Mouse (Mus musculus) C2C12 (cell line): ENCODE data around the gene Pithd1. TPM values are rescaled to one million over a fixed set of nuclear protein-coding genes. Genes with fewer than 3 reads are reported as not detected.
"Not testable (repeated sequence)": the region's sequence is repeated elsewhere in the genome, so short reads cannot be mapped to it uniquely, and the experiment has no call there.

Experiments used
- H3K27me3 ChIP-seq: one replicate; pipeline ENCODE4 v1.6.1; 2011; ENCODE audit not compliant: control insufficient read depth, insufficient read depth, insufficient read length
- H3K36me3 ChIP-seq: one replicate; pipeline ENCODE4 v1.6.1; 2011; ENCODE audit not compliant: control insufficient read depth, insufficient read depth
- H3K4me3 ChIP-seq: one replicate; pipeline ENCODE4 v1.5.1; 2011; ENCODE audit warnings: mild to moderate bottlenecking, control low read depth; ENCODE audit not compliant: poor library complexity, insufficient read depth, severe bottlenecking
- H3K79me2 ChIP-seq: one replicate; pipeline ENCODE4 v1.6.1; 2011; ENCODE audit not compliant: control insufficient read depth, insufficient read depth
- H3K79me3 ChIP-seq: one replicate; pipeline ENCODE4 v1.6.1; 2011; ENCODE audit warnings: low read depth, control low read depth
- H3ac ChIP-seq: one replicate; pipeline ENCODE3; 2011; ENCODE audit warnings: low read depth; ENCODE audit not compliant: control insufficient read depth, insufficient read length
- CEBPB ChIP-seq: IDR thresholded peaks from one replicate; pipeline ENCODE4 v1.6.1; 2011; ENCODE audit warnings: low read depth, mild to moderate bottlenecking, control low read depth, moderate library complexity
- CTCF ChIP-seq: IDR thresholded peaks from one replicate; pipeline ENCODE4 v1.5.1; 2011; ENCODE audit not compliant: control insufficient read depth, insufficient read depth, insufficient read length
- FOSL1 ChIP-seq: IDR thresholded peaks from one replicate; pipeline ENCODE4 v1.8.0; 2011; ENCODE audit warnings: mild to moderate bottlenecking, low read length; ENCODE audit not compliant: poor library complexity, insufficient read depth, severe bottlenecking
- MAX ChIP-seq: IDR thresholded peaks from one replicate; pipeline ENCODE4 v1.6.1; 2011; ENCODE audit warnings: mild to moderate bottlenecking, control low read depth
- MYOD1 ChIP-seq: IDR thresholded peaks from one replicate; pipeline ENCODE4 v1.6.1; 2011; ENCODE audit warnings: low read depth; ENCODE audit not compliant: control insufficient read depth, insufficient read length
- MYOG ChIP-seq: IDR thresholded peaks from one replicate; pipeline ENCODE4 v1.6.1; 2011; ENCODE audit not compliant: control insufficient read depth, insufficient read length; ENCODE audit errors: extremely low read depth
- USF1 ChIP-seq: IDR thresholded peaks from one replicate; pipeline ENCODE4 v1.6.1; 2011; ENCODE audit warnings: low read depth, mild to moderate bottlenecking, control low read depth, moderate library complexity
- polyA plus RNA-seq: library from polyadenylated mRNA; unstranded; fragments of >200 nt; fragmentation: generic; extraction: Trizol; gene quantifications from one replicate; pipeline ENCODE4 v1.2.1, GENCODE M21; 2012; ENCODE audit warnings: missing spikeins

Gene Pithd1
- polyA plus RNA-seq, 1 experiment = 45.1 TPM

- H3ac ChIP-seq = peak within 1 kb of the TSS; percentile 70
- no peaks in the 10 kb centered on the region for H3K36me3 ChIP-seq
- H3K27me3 ChIP-seq = no peaks in the 10 kb centered on the region
- H3K4me3 ChIP-seq = peak within 1 kb of the TSS; percentile 71
- peaks cover 1% of the 10 kb centered on the region for H3K79me3 ChIP-seq
- TF ChIP-seq CEBPB = no peak
- TF ChIP-seq CTCF = no peak
- peak; percentile 97 for TF ChIP-seq USF1
- no peak for TF ChIP-seq FOSL1
- H3K79me2 ChIP-seq = peaks cover 16% of the 10 kb centered on the region
Measured at GRCm38 (mm10) chr4:135946278-135946658, 40.8 kb downstream of the Pithd1 start, which contains the start of gene Hmgcl. Gene Hmgcl, plus strand, starts transcription at chr4:135946448.

- Histone ChIP-seq H3K4me3 (no peak overlapping the region), H3K79me2 (peaks cover 16% of the 10 kb centered on the region), H3ac (no peak overlapping the region), H3K36me3 (no peaks in the 10 kb centered on the region), H3K27me3 (no peaks in the 10 kb centered on the region), H3K79me3 (peaks cover 1% of the 10 kb centered on the region)
- TF ChIP-seq MAX (no peak), MYOG (no peak), CTCF (no peak), FOSL1 (no peak)
Measured at GRCm38 (mm10) chr4:135945706-135946105, 41.4 kb downstream of the Pithd1 start.

- Histone ChIP-seq H3K4me3 (no peak overlapping the region), H3K27me3 (no peaks in the 10 kb centered on the region), H3K79me3 (peaks cover 1% of the 10 kb centered on the region), H3K79me2 (peaks cover 16% of the 10 kb centered on the region), H3K36me3 (no peaks in the 10 kb centered on the region), H3ac (no peak overlapping the region)
- TF ChIP-seq CTCF (no peak), MAX (no peak), FOSL1 (no peak), MYOG (no peak), MYOD1 (no peak), CEBPB (no peak), USF1 (no peak)
Measured at GRCm38 (mm10) chr4:135943389-135943788, 43.7 kb downstream of the Pithd1 start.

- no peak overlapping the region for H3K4me3 ChIP-seq
- no peaks in the 10 kb centered on the region for H3K27me3 ChIP-seq
- peaks cover 8% of the 10 kb centered on the region for H3K79me2 ChIP-seq
- TF ChIP-seq CTCF (no peak), FOSL1 (no peak), CEBPB (no peak), MAX (no peak), MYOD1 (no peak), MYOG (no peak)
- no peak overlapping the region for H3ac ChIP-seq
- H3K79me3 ChIP-seq = peaks cover 1% of the 10 kb centered on the region
- H3K36me3 ChIP-seq = no peaks in the 10 kb centered on the region
Measured at GRCm38 (mm10) chr4:135942193-135942592, 44.9 kb downstream of the Pithd1 start.

GRCm38 (mm10) chr4:135941026-135941425 is 46.0 kb downstream of the Pithd1 start:
- not testable (repeated sequence) for H3K79me2 ChIP-seq, H3K27me3 ChIP-seq, H3K79me3 ChIP-seq, H3K4me3 ChIP-seq, H3ac ChIP-seq, H3K36me3 ChIP-seq

GRCm38 (mm10) chr4:135938858-135939257 is 48.2 kb downstream of the Pithd1 start:
- TF ChIP-seq USF1 (no peak), FOSL1 (no peak), MYOD1 (no peak), CTCF (no peak), CEBPB (no peak)
- no peak overlapping the region for H3K4me3 ChIP-seq
- no peak overlapping the region for H3ac ChIP-seq
- no peaks in the 10 kb centered on the region for H3K79me2 ChIP-seq
- no peaks in the 10 kb centered on the region for H3K36me3 ChIP-seq
- no peaks in the 10 kb centered on the region for H3K27me3 ChIP-seq
- H3K79me3 ChIP-seq = no peaks in the 10 kb centered on the region

- no peak overlapping the region for H3K4me3 ChIP-seq
- no peak overlapping the region for H3ac ChIP-seq
- no peaks in the 10 kb centered on the region for H3K36me3 ChIP-seq
- no peaks in the 10 kb centered on the region for H3K79me3 ChIP-seq
- no peak for TF ChIP-seq CEBPB
- no peak for TF ChIP-seq USF1
- no peak for TF ChIP-seq MYOD1
- TF ChIP-seq MYOG = no peak
- TF ChIP-seq FOSL1 = no peak
- no peak for TF ChIP-seq MAX
- TF ChIP-seq CTCF = no peak
- no peaks in the 10 kb centered on the region for H3K79me2 ChIP-seq
- no peaks in the 10 kb centered on the region for H3K27me3 ChIP-seq
Measured at GRCm38 (mm10) chr4:135935502-135935901, 51.6 kb downstream of the Pithd1 start.
